Mouse (Mus musculus) CH12.LX (cell line): ENCODE measurements around the gene Npas4. TPM values are rescaled to one million over a fixed set of nuclear protein-coding genes. Genes with fewer than 3 reads are reported as not detected.

Source experiments
- DNase-seq: peaks from one replicate; pipeline ENCODE4 v3.0.0-alpha.2; 2013; ENCODE audit errors: extremely low read depth
- H3K27ac ChIP-seq: 2 replicates; pipeline ENCODE4 v1.5.1; 2012; ENCODE audit warnings: low read depth, mild to moderate bottlenecking, control low read depth, moderate library complexity; ENCODE audit not compliant: insufficient read depth
- H3K27me3 ChIP-seq: replicated peaks from 2 replicates; pipeline ENCODE3; 2012; ENCODE audit warnings: inconsistent platforms
- H3K36me3 ChIP-seq, 2 experiments: replicated peaks in 1 of 2; 2 replicates each; pipeline versions ENCODE3 to v1.6.1; 2012; ENCODE audit warnings: inconsistent platforms in 1 of 2, low read length in 1 of 2, mild to moderate bottlenecking in 1 of 2, mixed read lengths in 1 of 2, moderate library complexity in 1 of 2; ENCODE audit not compliant: control insufficient read depth in 1 of 2, insufficient read depth in 1 of 2
- H3K4me1 ChIP-seq, 2 experiments: 2 replicates each; pipeline ENCODE4 v1.6.1; 2012; ENCODE audit warnings: inconsistent platforms in 1 of 2, moderate library complexity in 1 of 2; ENCODE audit not compliant: insufficient read depth in 2 of 2, control insufficient read depth in 1 of 2
- H3K4me2 ChIP-seq: 2 replicates; pipeline ENCODE4 v1.6.1; 2012; ENCODE audit warnings: low read depth, mild to moderate bottlenecking, control low read depth; ENCODE audit not compliant: poor library complexity, insufficient read depth, severe bottlenecking
- H3K4me3 ChIP-seq, 3 experiments: fragments of 150-350 bp in 1 of 3; sonication (generic) in 1 of 3; replicated peaks in 1 of 3; 2 replicates each; pipeline versions ENCODE3 to v1.5.1; 2011 to 2012; ENCODE audit warnings: low read depth in 2 of 3, low read length in 2 of 3, mild to moderate bottlenecking in 2 of 3, moderate library complexity in 2 of 3, control low read depth in 1 of 3, improper control_type of control experiment in 1 of 3, inconsistent platforms in 1 of 3, mixed read lengths in 1 of 3; ENCODE audit not compliant: poor library complexity in 1 of 3
- H3K79me2 ChIP-seq: replicated peaks from 2 replicates; pipeline ENCODE4 v1.6.1; 2012; ENCODE audit warnings: mild to moderate bottlenecking, moderate library complexity; ENCODE audit not compliant: control insufficient read depth, poor library complexity, insufficient read depth, severe bottlenecking; ENCODE audit errors: extremely low read depth
- H3K9ac ChIP-seq: 2 replicates; pipeline ENCODE4 v1.6.1; 2012; ENCODE audit warnings: low read depth, mild to moderate bottlenecking, control low read depth, moderate library complexity; ENCODE audit not compliant: insufficient read depth
- H3K9me3 ChIP-seq: replicated peaks from 2 replicates; pipeline ENCODE3; 2012; ENCODE audit warnings: low read length, inconsistent platforms, mixed read lengths
- CHD2 ChIP-seq: IDR thresholded peaks from 2 replicates; pipeline ENCODE4 v1.6.1; 2011; ENCODE audit warnings: low read length, improper control_type of control experiment
- CTCF ChIP-seq, 2 experiments: IDR thresholded peaks in 1 of 2; conservative IDR thresholded peaks in 1 of 2; 2 replicates each; pipeline ENCODE4 v1.5.1; 2011 to 2012; ENCODE audit warnings: low read depth in 2 of 2, low read length in 2 of 2, improper control_type of control experiment in 1 of 2, inconsistent platforms in 1 of 2, mild to moderate bottlenecking in 1 of 2, moderate library complexity in 1 of 2
- E2F4 ChIP-seq: IDR thresholded peaks from 2 replicates; pipeline ENCODE4 v1.6.1; 2011; ENCODE audit warnings: low read depth, low read length, improper control_type of control experiment; ENCODE audit not compliant: insufficient replicate concordance
- ELF1 ChIP-seq: IDR thresholded peaks from 2 replicates; pipeline ENCODE4 v1.6.1; 2014; ENCODE audit warnings: low read depth, mild to moderate bottlenecking, inconsistent platforms, low read length, improper control_type of control experiment
- EP300 ChIP-seq: IDR thresholded peaks from 2 replicates; pipeline ENCODE4 v1.6.1; 2011; ENCODE audit warnings: low read length, improper control_type of control experiment
- ETS1 ChIP-seq: conservative IDR thresholded peaks from 2 replicates; pipeline ENCODE4 v1.6.1; 2012; ENCODE audit warnings: low read depth, mild to moderate bottlenecking, inconsistent platforms, low read length, improper control_type of control experiment, moderate library complexity
- GABPA ChIP-seq: IDR thresholded peaks from 2 replicates; pipeline ENCODE4 v1.6.1; 2012; ENCODE audit warnings: low read depth, low read length, improper control_type of control experiment, inconsistent platforms; ENCODE audit not compliant: insufficient replicate concordance
- IRF4 ChIP-seq: IDR thresholded peaks from 2 replicates; pipeline ENCODE4 v1.6.1; 2014; ENCODE audit warnings: low read depth, mild to moderate bottlenecking, inconsistent platforms, low read length, improper control_type of control experiment
- KAT2A ChIP-seq: IDR thresholded peaks from 2 replicates; pipeline ENCODE4 v1.6.1; 2012; ENCODE audit warnings: low read length, improper control_type of control experiment, inconsistent platforms; ENCODE audit not compliant: insufficient replicate concordance
- MAX ChIP-seq: IDR thresholded peaks from 2 replicates; pipeline ENCODE4 v1.6.1; 2011; ENCODE audit warnings: low read length, improper control_type of control experiment
- MAZ ChIP-seq: IDR thresholded peaks from 2 replicates; pipeline ENCODE4 v1.6.1; 2012; ENCODE audit warnings: low read depth, mild to moderate bottlenecking, inconsistent platforms, low read length, improper control_type of control experiment, moderate library complexity
- MXI1 ChIP-seq: IDR thresholded peaks from 2 replicates; pipeline ENCODE4 v1.6.1; 2011; ENCODE audit warnings: mild to moderate bottlenecking, low read depth, low read length, improper control_type of control experiment
- MYC ChIP-seq: IDR thresholded peaks from 2 replicates; pipeline ENCODE4 v1.6.1; 2011; ENCODE audit warnings: low read depth, mild to moderate bottlenecking, improper control_type of control experiment, low read length
- NRF1 ChIP-seq: IDR thresholded peaks from 2 replicates; pipeline ENCODE4 v1.6.1; 2014; ENCODE audit warnings: low read depth, mild to moderate bottlenecking, inconsistent platforms, low read length, improper control_type of control experiment, moderate library complexity
- POLR2AphosphoS2 ChIP-seq: IDR thresholded peaks from 2 replicates; pipeline ENCODE4 v1.6.1; 2011; ENCODE audit warnings: low read depth, low read length, improper control_type of control experiment
- RAD21 ChIP-seq: IDR thresholded peaks from 2 replicates; pipeline ENCODE4 v1.6.1; 2011; ENCODE audit warnings: low read depth, mild to moderate bottlenecking, low read length, improper control_type of control experiment, moderate library complexity
- RCOR1 ChIP-seq: conservative IDR thresholded peaks from 2 replicates; pipeline ENCODE4 v1.6.1; 2012; ENCODE audit warnings: low read depth, mild to moderate bottlenecking, inconsistent platforms, low read length, improper control_type of control experiment
- SIN3A ChIP-seq: IDR thresholded peaks from 2 replicates; pipeline ENCODE4 v1.6.1; 2012; ENCODE audit warnings: low read length, improper control_type of control experiment, inconsistent platforms
- SMC3 ChIP-seq: IDR thresholded peaks from 2 replicates; pipeline ENCODE4 v1.6.1; 2011; ENCODE audit warnings: low read depth, low read length, improper control_type of control experiment
- USF2 ChIP-seq: conservative IDR thresholded peaks from 2 replicates; pipeline ENCODE4 v1.6.1; 2011; ENCODE audit warnings: low read depth, low read length, improper control_type of control experiment
- ZC3H11A ChIP-seq: IDR thresholded peaks from 2 replicates; pipeline ENCODE4 v1.6.1; 2012; ENCODE audit warnings: low read depth, mild to moderate bottlenecking, inconsistent platforms, low read length, improper control_type of control experiment
- ZNF384 ChIP-seq: IDR thresholded peaks from 2 replicates; pipeline ENCODE4 v1.6.1; 2012; ENCODE audit warnings: low read depth, low read length, improper control_type of control experiment, inconsistent platforms
- dilution Hi-C: fragments of 300-500 bp; cut with MboI; formaldehyde crosslinking; loops from 2 replicates; pipeline ENCODE4 v1.14.3; 2020; ENCODE audit warnings: low sequenced_read_pairs; ENCODE audit not compliant: extremely low pct_unique_long_range_greater_than_20kb, extremely low pct_ligation_motif_present
- in situ Hi-C: fragments of 300-500 bp; cut with MboI; formaldehyde crosslinking; loops from 3 replicates; pipeline ENCODE4 v1.14.3; 2019; ENCODE audit warnings: low sequenced_read_pairs, low pct_ligation_motif_present, low pct_unique_long_range_greater_than_20kb, mixed read lengths
- polyA plus RNA-seq: library from polyadenylated mRNA; unstranded; fragments of >175 nt; gene quantifications from 2 replicates; pipeline ENCODE4 v1.2.1, GENCODE M21; 2012; ENCODE audit warnings: low read depth; ENCODE audit not compliant: insufficient read length
- total RNA-seq, 2 experiments: library from RNA; depleted of rRNA; stranded (reverse); fragments of 300-350 nt in 1 of 2; fragments of >200 nt in 1 of 2; gene quantifications; 2 replicates each; pipeline ENCODE4 v1.2.3; 2012 to 2014

The Npas4 gene
- total and polyA plus RNA-seq, 3 experiments, result not detected

DNA sequence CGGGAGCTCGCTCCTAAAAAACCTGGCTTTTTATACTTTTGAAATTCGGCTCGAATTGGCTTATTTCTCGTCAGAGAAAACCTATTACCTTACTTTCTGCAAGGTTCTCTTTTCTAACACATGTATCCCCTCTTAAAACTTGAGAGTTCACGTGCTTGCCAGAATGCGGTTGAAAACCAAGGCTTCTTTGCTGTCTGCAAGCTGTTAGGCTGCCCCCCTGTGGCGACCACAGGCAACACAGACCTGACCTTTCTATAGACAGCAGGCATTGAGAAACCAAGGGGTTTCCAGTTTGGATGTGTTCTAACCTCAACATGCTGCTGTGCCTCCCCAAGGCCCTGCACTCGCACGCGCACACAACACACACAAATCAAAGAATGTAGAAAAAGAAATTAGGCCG is 26.7 kb upstream of the Npas4 start (continued):
- TF ChIP-seq GABPA (no peak), MXI1 (peak; percentile 63; the same call in 1 of the 2 replicates), ZC3H11A (no peak), KAT2A (no peak), MAX (peak; percentile 73), EP300 (no peak), ELF1 (no peak), IRF4 (no peak), MYC (peak; percentile 74; the same call in 1 of the 2 replicates)

DNA sequence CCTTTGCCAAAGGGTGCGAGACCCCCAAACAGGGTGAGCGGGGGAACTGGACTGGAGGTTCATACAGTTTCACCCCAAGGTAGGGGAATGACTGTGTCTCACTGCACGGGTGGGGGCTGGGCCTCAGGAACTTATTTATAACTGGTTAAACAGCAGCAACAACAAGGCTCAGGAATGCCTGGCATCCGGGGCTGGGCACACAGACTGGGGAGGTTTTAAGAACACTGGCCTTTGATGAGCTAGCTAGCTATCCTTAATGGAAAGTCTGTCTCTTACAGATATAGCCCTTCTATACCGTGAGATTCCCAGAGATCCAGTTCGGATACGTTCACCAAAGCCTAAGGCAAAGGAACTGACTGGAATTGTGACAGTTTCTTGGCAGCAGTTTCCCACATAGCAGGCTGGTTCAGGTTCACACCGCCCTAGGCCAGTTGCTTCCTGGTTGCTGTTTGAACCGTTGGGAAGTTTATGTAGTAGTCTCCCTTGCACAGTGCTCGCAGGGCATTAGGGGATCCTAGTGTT is 26.2 kb upstream of the Npas4 start:
- Histone ChIP-seq H3K36me3 (no peaks in the 10 kb centered on the region), H3K4me1 (peaks cover 0 to 13% of the 10 kb centered on the region in 2 experiments; a peak in 1 of 4 replicates), H3K9me3 (no peaks in the 10 kb centered on the region), H3K27ac (no peak overlapping the region), H3K79me2 (no peaks in the 10 kb centered on the region), H3K27me3 (peaks cover 47% of the 10 kb centered on the region), H3K9ac (no peak overlapping the region), H3K4me2 (peak overlapping the region; percentile 47; the same call in 1 of the 2 replicates), H3K4me3 (no peak overlapping the region)
- no peak for TF ChIP-seq E2F4
- no peak for TF ChIP-seq MAZ
- TF ChIP-seq SIN3A, result no peak
- no peak for TF ChIP-seq RAD21
- TF ChIP-seq GABPA, result no peak
- TF ChIP-seq IRF4, result no peak
- no peak for TF ChIP-seq CTCF (conservative IDR thresholded peaks at IDR 0.05 in 1 of 2, IDR thresholded peaks at IDR 0.05 in 1 of 2; ENCODE audit: low read depth in 2 of 2, low read length in 2 of 2)
- TF ChIP-seq ETS1, result no peak
- no peak for TF ChIP-seq POLR2AphosphoS2
- TF ChIP-seq USF2, result no peak
- no peak for TF ChIP-seq CHD2
- dilution Hi-C loops, result no loop called here
- DNase-seq, result no peak
- in situ Hi-C loops, result no loop called here

DNA sequence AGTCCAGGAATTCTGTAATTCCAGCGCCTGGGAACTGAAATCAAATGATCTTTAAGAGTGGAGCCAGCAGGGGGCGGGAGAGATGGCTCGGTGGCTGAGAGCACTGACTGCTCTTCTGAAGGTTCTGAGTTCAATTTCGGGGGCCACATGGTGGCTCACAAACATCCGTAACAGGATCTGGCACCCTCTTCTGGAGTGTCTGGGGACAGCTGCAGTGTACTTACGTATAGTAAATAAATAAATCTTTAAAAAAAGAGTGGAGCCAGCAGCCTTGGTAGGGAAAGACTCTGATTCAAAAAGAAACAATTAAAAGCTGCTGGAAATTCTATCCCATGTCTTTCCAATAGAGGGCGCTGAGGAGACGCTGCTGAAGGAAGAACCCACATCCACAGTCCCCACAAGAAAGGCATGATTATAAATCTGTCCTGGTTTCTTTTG is 24.9 kb upstream of the Npas4 start:
- no peaks in the 10 kb centered on the region for H3K36me3 ChIP-seq
- no peak overlapping the region for H3K9ac ChIP-seq
- dilution Hi-C loops (no loop called here), in situ Hi-C loops (no loop called here)
- peaks cover 0 to 13% of the 10 kb centered on the region in 2 experiments; a peak in 1 of 4 replicates for H3K4me1 ChIP-seq
- no peaks in the 10 kb centered on the region for H3K79me2 ChIP-seq
- no peak overlapping the region for H3K4me3 ChIP-seq
- TF ChIP-seq ZC3H11A (no peak), NRF1 (no peak), CTCF (conservative IDR thresholded peaks at IDR 0.05 in 1 of 2, IDR thresholded peaks at IDR 0.05 in 1 of 2; ENCODE audit: low read depth in 2 of 2, low read length in 2 of 2) (peak; percentile 66 to 71), SMC3 (0 out of 2 replicates have a peak, but pooled peaks have one; percentile 1), CHD2 (no peak), RAD21 (peak; percentile 47), ZNF384 (no peak), RCOR1 (no peak), IRF4 (peak; percentile 43; the same call in 1 of the 2 replicates), KAT2A (no peak)
- DNase-seq, result peak; percentile 60
- no peak overlapping the region for H3K4me2 ChIP-seq
- H3K27me3 ChIP-seq, result peaks cover 45% of the 10 kb centered on the region
- no peak overlapping the region for H3K27ac ChIP-seq
- H3K9me3 ChIP-seq, result no peaks in the 10 kb centered on the region
